ENCODE assay signal across 10 mouse cellular contexts in the genomic region with DNA sequence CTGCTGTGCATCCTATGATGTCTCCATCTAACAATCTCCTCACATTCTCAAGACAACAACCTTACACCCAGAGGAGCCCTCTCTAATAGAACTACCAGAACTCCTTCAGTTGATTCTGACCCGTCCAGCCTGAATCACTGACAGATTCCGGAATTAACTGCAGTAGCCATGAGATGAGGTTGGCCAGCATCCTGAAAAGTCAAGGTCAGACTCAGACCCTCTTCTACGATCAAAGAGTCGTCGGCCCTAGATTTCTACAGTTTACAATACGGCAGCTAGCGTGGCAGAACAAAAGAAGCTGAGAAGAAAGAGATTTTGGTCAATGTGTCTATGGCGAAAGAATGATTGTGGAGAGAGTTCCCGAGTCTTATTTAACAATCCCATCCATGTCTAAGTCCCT.
"Had no signal": no experiment of that assay in that cellular context is flagged by ENCODE, and none has a peak within 500 bp of the region (broad histone marks: within the 10 kb centered on the region; RNA-seq: fewer than 3 reads in every experiment).

No protein-coding gene starts in this region.

- DNase-seq: lung, adult 18-20 months; lung, embryonic 14.5 days; lung, postnatal 10 days; lung, postnatal 4 days; midbrain, embryonic 14.5 days; retina, postnatal 1 day; right cerebral cortex, adult 18-20 months; thymus, adult 2 months; thymus, postnatal 25 days; thymus, postnatal 4 days had no signal
